Mouse (Mus musculus) gastrocnemius, adult 2 months (tissue): ENCODE data around the gene Spag16. TPM values are rescaled to one million over a fixed set of nuclear protein-coding genes. Genes with fewer than 3 reads are reported as not detected.

Experiments used
- DNase-seq: peaks from one replicate; pipeline ENCODE4 v3.0.0; 2022
- H3K27ac ChIP-seq: fragments of 200-600 bp; 2 replicates; pipeline ENCODE4 v1.8.1; 2022; ENCODE audit warnings: mild to moderate bottlenecking
- H3K4me3 ChIP-seq: fragments of 200-600 bp; 2 replicates; pipeline ENCODE4 v1.8.1; 2022; ENCODE audit warnings: mild to moderate bottlenecking, moderate library complexity
- CTCF ChIP-seq: fragments of 200-600 bp; IDR thresholded peaks from 2 replicates; pipeline ENCODE4 v1.8.1; 2022; ENCODE audit warnings: antibody characterized with exemption, mild to moderate bottlenecking, moderate library complexity
- intact Hi-C: fragments of 180-260 bp; cut with DNase I; formaldehyde crosslinking; loops from one replicate; pipeline ENCODE4 v1.15.1; 2025
- total RNA-seq, 2 experiments: library from RNA; stranded (reverse); gene quantifications; 2 replicates each; pipeline ENCODE4 v1.2.3; 2021

Gene Spag16
- total RNA-seq, 2 experiments from 2014 or later, result not detected

GRCm38 (mm10) chr1:70703934-70704333, 877.2 kb downstream of the Spag16 start:
- intact Hi-C loops, result no loop called here
- Histone ChIP-seq H3K27ac (no peak overlapping the region), H3K4me3 (no peak overlapping the region)
- DNase-seq, result no peak
- no peak for TF ChIP-seq CTCF

- intact Hi-C loops, result no loop called here
- no peak overlapping the region for H3K27ac ChIP-seq
- no peak overlapping the region for H3K4me3 ChIP-seq
- no peak for DNase-seq
- TF ChIP-seq CTCF, result no peak
Observed at GRCm38 (mm10) chr1:70705821-70706220, 879.1 kb downstream of the Spag16 start.

- no peak overlapping the region for H3K27ac ChIP-seq
- no peak for TF ChIP-seq CTCF
- intact Hi-C loops, result no loop called here
- no peak for DNase-seq
- H3K4me3 ChIP-seq, result no peak overlapping the region
Observed at GRCm38 (mm10) chr1:70725045-70725444, 898.3 kb downstream of the Spag16 start.

GRCm38 (mm10) chr1:70725655-70726066, 898.9 kb downstream of the Spag16 start, which contains the start of gene Vwc2l:
Gene Vwc2l (plus strand): TSS chr1:70725715.
- Histone ChIP-seq H3K4me3 (no peak within 1 kb of the TSS), H3K27ac (no peak within 1 kb of the TSS)
- intact Hi-C loops, result no loop called here
- TF ChIP-seq CTCF, result no peak
- DNase-seq, result peak; percentile 34

Other genes with a start within 250 kb of the Spag16 start
- gene Ikzf2, start 139.7 kb upstream of the Spag16 start, total RNA-seq, result 10 to 100 TPM; 15.0 to 24.4 TPM